Mouse (Mus musculus): ENCODE measurements at regions not wholly inside any gene's neighbourhood (a gene's known extent, or its start where the extent isn't known, plus 50 kb on each side); places are given as distances from the start of the nearest gene placed in this dataset.
A peak's percentile ranks its signal among the peaks of the same experiment; 100 is the strongest.

DNA sequence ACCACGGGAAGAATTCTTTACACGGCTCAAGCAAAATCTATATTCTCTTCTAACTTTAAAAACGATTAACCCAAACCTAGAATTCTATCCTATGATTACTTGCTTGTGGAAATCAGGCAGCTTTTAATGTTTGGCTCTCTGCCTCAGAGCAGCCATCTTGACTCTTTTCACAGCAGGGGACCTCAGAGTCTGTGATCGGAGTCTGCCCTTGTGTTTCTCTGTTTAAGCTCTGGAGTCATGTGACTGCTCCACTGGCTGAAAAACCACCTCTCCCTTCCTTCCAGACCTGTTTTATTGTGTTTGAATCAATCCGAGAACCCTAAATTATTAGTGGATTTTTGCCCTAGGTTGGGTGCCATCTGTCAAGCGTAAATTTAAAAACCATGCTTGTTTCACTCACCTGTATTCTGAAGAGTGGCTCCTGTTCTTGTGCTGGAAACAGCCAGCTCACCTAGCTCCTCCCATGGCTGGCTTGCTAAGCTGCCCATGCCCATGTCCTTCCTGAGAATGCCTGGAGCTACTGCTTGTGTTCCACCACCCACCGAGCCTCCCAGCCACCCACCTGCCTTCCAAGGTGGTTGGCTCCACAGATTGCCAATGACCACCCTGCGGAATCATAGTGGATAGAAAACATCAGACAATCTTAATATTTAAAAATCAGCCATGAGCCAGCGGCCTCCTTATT is 62.6 kb downstream of the Perp start:
- Histone ChIP-seq H3K36me3 (replicated peaks) (no peaks in the 10 kb centered on the region), H3K4me3 (no peak overlapping the region), H3K27me3 (replicated peaks; ENCODE audit: low read depth, poor library complexity, severe bottlenecking) (no peaks in the 10 kb centered on the region), H3K9me3 (no peaks in the 10 kb centered on the region), H3K4me1 (no peaks in the 10 kb centered on the region), H3K27ac (replicated peaks) (no peak overlapping the region)
- WGBS, result 88% methylated on average over 9 of the region's 9 CpGs
- DNase-seq (ENCODE audit: low spot score), result no peak

DNA sequence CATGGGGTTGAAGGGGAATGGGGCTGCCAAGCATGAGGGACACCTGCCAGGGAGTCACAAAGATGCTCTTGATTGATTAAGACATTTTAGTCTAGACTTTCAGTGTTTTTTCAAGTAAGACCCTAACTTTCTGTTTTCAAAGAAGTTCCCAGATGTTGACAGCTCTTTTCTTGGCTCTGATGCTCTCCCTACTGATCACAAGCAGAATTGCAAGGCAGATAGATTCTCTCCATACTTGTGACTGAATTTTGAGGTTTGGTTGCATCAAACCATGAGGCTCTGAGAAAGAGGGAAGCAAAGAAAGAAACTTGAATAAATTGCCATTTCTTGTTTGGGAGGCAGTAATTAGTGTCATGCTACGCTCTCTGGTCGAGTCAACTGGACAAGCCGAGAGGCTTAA is 64.5 kb downstream of the Perp start:
- DNase-seq (ENCODE audit: low spot score), result no peak
- Histone ChIP-seq H3K27me3 (replicated peaks; ENCODE audit: low read depth, poor library complexity, severe bottlenecking) (no peaks in the 10 kb centered on the region), H3K4me3 (no peak overlapping the region), H3K9me3 (no peaks in the 10 kb centered on the region), H3K4me1 (no peaks in the 10 kb centered on the region), H3K27ac (replicated peaks) (no peak overlapping the region), H3K36me3 (replicated peaks) (no peaks in the 10 kb centered on the region)
- WGBS, result 79% methylated on average over 3 of the region's 3 CpGs

DNA sequence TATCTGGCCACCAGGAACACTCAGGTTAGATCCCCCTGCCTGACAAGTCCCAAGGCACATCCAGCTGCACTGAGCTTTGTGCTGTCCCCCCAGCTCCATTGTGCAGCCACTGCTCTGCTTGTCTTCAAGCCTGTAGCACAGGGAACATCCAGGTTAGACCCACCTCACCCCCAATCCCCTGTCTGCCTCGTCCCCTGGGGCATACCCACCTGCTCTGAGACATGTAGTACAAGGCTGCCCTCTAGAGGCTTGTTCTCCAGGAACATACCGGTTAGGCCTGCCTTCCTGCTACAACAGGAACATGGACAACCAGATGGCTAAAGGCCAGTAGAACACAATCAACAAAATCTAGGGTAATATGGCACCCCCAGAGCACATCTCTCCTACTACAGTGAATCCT is 66.1 kb downstream of the Perp start:
- no peak overlapping the region for H3K4me3 ChIP-seq
- 10% methylated on average over 2 of the region's 2 CpGs for WGBS

DNA sequence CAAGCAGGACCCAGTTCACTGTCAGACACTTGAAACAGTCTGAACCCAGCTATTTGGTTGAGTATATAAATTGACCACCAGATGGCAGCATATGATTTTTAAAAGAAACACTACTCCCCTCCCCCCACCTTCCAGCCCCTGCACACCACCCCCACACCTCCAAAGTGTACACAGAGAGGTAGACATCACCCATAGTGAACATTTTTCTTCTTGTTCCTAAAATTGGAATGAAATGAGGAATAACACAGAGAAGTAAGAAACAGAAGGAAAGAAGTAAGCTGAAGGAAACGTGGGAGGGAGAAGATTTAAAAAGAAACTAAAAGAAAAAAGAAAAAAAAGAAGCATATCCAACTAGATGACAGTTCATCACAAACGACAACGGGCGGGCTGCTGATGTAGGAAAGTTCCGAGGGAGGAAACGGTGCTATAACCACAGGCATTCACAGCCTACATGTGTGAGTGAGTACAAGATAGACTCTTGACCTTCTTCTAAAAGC is 72.3 kb downstream of the Perp start:
- no peaks in the 10 kb centered on the region for H3K9me3 ChIP-seq
- no peaks in the 10 kb centered on the region for H3K27me3 ChIP-seq (replicated peaks; ENCODE audit: low read depth, poor library complexity, severe bottlenecking)
- WGBS, result 78% methylated on average over 6 of the region's 6 CpGs
- no peak overlapping the region for H3K4me3 ChIP-seq
- DNase-seq (ENCODE audit: low spot score), result no peak
- H3K27ac ChIP-seq (replicated peaks), result no peak overlapping the region
- no peaks in the 10 kb centered on the region for H3K4me1 ChIP-seq
- no peaks in the 10 kb centered on the region for H3K36me3 ChIP-seq (replicated peaks)

More for the DNA sequence above, 66.1 kb downstream of the Perp start:
- Histone ChIP-seq H3K27ac (replicated peaks) (no peak overlapping the region), H3K36me3 (replicated peaks) (no peaks in the 10 kb centered on the region), H3K27me3 (replicated peaks; ENCODE audit: low read depth, poor library complexity, severe bottlenecking) (no peaks in the 10 kb centered on the region), H3K9me3 (no peaks in the 10 kb centered on the region), H3K4me1 (no peaks in the 10 kb centered on the region)
- peak; percentile 41 for DNase-seq (ENCODE audit: low spot score)

DNA sequence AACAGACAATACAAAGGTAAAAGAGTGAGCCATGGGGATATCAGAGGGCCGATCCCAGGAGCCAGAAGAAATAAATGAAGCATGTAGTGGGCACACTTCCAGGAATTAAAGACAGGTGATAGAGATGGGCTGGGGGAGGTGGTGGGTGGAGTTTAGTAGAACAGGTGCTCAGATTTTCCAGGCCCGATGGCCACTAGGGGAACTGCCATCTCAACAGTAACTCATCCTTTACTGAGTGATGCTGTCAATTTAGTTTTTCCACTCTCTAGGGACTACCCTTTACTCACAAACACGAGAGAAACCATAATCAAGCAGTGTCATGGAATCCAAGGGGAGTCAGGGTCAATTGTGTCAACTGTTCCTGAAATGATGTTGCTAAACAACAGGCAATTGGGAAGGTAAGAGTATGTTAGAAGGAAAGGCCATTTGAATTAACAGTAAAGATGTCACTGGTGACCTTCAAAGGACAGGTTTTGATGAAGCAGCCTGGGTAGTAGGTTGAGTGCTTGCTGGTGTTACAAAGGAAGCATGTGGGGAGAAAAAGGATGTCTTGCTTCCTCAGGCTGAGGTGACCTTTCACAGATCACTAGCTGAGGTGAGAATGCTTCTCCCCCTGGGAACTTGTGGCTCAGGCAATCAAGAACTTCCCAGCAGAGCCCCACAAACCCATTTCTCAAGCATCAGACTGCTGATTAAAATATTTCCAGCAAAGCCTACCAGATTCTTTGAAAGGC is 78.4 kb downstream of the Perp start:
- Histone ChIP-seq H3K27ac (replicated peaks) (no peak overlapping the region), H3K4me3 (no peak overlapping the region), H3K36me3 (replicated peaks) (no peaks in the 10 kb centered on the region), H3K9me3 (no peaks in the 10 kb centered on the region), H3K27me3 (replicated peaks; ENCODE audit: low read depth, poor library complexity, severe bottlenecking) (no peaks in the 10 kb centered on the region), H3K4me1 (no peaks in the 10 kb centered on the region)
- 77% methylated on average over 3 of the region's 3 CpGs for WGBS
- DNase-seq (ENCODE audit: low spot score), result no peak

DNA sequence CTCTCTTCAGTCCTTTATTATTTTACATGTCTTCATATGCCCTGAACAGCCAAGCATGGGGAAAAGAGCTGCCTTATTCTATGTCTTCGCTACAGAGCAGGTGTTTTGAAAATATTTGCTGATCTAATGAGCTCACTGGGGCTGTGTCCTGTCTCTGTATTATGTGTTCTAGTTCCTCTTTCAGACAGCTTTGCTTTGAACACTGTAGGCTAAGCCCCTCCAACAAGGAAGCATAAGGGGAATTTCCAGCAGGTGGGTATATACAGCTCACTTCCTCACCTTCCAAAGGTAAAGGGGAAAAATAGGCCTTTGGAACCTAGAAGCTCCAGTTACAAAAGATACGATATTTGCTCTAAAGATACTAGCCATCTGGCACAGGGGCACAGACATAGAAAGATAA is 83.0 kb downstream of the Perp start:
- 89% methylated on average over 2 of the region's 2 CpGs for WGBS

DNA sequence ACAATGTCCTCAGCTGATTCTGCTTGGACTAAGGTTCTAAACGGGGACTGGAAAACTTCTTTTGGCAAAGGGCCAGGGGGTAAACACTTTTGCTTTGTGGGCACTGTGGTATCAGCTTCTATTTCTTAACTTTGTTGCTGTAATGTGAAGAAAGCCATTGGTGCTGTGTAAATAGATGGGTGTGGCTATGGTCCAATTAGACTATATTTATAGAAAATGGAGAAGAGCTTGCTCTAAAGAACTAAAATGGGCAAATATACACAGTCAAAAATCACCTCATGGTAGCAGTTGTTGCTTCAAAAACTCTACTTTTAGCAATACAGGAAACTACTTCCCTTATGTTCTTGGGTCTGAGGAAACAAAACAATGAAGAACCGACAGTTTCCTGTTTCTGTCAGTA is 84.1 kb downstream of the Tnfaip3 start:
- 59% methylated on average over 2 of the region's 2 CpGs for WGBS
- H3K4me1 ChIP-seq, result no peaks in the 10 kb centered on the region
- no peak overlapping the region for H3K27ac ChIP-seq (replicated peaks)
- H3K9me3 ChIP-seq, result no peaks in the 10 kb centered on the region
- H3K4me3 ChIP-seq, result no peak overlapping the region
- DNase-seq (ENCODE audit: low spot score), result no peak
- no peaks in the 10 kb centered on the region for H3K36me3 ChIP-seq (replicated peaks)
- H3K27me3 ChIP-seq (replicated peaks; ENCODE audit: low read depth, poor library complexity, severe bottlenecking), result no peaks in the 10 kb centered on the region

More for the DNA sequence above, 83.0 kb downstream of the Perp start:
- Histone ChIP-seq H3K4me1 (no peaks in the 10 kb centered on the region), H3K4me3 (no peak overlapping the region), H3K9me3 (no peaks in the 10 kb centered on the region), H3K27me3 (replicated peaks; ENCODE audit: low read depth, poor library complexity, severe bottlenecking) (no peaks in the 10 kb centered on the region), H3K36me3 (replicated peaks) (no peaks in the 10 kb centered on the region), H3K27ac (replicated peaks) (no peak overlapping the region)
- DNase-seq (ENCODE audit: low spot score), result no peak

DNA sequence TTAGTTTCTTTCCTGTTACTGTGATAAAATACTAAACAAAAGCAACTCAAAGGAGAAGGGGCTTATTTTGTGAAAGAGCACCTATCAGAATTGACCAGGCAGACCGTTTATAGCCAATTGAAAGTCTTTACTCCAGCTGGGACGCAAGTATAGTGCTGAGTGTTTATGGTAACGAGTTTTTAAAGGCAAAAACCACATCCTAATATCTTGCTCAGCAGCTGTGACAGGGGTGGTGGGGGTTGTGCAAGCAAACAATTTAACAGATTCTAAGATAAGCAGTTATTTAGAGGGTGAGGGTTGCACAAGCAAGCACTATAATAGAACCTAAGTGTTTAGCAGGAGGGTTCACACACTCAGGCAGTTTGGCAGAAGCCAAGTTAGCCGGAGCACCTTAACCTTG is 74.0 kb downstream of the Tnfaip3 start:
- DNase-seq (ENCODE audit: low spot score), result no peak
- H3K27me3 ChIP-seq (replicated peaks; ENCODE audit: low read depth, poor library complexity, severe bottlenecking), result no peaks in the 10 kb centered on the region
- 77% methylated on average over 4 of the region's 4 CpGs for WGBS
- H3K9me3 ChIP-seq, result no peaks in the 10 kb centered on the region
- H3K4me3 ChIP-seq, result no peak overlapping the region
- no peaks in the 10 kb centered on the region for H3K36me3 ChIP-seq (replicated peaks)
- H3K27ac ChIP-seq (replicated peaks), result no peak overlapping the region
- H3K4me1 ChIP-seq, result no peaks in the 10 kb centered on the region

DNA sequence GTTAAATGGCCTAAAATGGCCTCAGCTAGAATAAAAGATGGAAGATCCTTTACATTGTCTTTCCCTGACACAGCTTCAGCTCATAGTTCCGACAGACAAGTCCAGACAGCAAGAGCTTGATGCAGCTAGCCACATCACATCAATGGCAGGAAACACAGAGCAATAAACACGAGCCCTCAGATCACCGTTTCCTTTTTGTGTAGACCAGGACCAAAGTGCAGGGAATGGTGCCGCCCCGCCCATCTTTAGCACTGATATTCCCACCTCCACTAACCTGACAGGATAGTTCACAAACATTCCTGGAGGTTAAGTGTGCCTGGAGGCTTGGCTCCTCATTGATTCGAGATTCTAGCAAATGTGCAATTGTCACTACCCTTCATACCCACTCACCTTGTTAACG is 73.5 kb downstream of the Tnfaip3 start:
- Histone ChIP-seq H3K4me3 (no peak overlapping the region), H3K9me3 (no peaks in the 10 kb centered on the region), H3K4me1 (no peaks in the 10 kb centered on the region), H3K27me3 (replicated peaks; ENCODE audit: low read depth, poor library complexity, severe bottlenecking) (no peaks in the 10 kb centered on the region), H3K27ac (replicated peaks) (no peak overlapping the region), H3K36me3 (replicated peaks) (no peaks in the 10 kb centered on the region)
- WGBS, result 81% methylated on average over 7 of the region's 7 CpGs
- DNase-seq (ENCODE audit: low spot score), result no peak

DNA sequence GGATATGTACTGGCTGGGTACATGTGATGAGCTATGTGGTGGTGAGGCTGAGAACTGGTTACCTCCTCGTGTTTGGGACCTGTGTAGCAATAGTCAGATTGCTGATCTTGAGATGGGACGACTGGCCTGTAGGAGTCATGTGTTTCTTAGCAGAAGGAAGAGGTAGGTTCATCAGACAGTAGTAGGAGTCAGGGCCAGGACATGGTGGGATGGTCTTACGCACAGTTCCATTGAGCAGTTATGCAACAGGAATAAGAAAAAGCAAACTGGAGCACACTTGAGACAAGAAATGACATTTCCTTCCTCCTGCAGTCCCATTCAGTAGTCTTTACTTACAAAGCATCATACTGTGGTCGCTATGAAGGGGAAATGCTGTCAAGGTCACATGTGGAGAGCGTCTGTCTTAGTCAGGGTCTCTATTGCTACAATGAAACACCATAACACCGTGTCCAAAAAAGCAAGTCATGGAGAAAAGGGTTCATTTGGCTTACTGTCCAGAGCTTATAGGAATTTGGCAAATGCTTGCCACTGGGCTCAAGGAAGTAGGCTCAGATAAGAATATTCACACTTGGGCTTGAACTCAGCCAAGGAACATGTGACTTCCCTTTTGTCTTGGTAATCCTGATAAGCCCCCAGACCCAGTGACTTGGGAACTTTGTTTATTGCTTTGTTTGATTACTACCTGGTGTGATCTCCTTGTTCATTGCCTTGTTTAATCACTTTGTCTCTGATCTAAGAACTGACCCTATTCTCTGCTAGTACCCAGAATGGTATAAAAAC is 72.0 kb downstream of the Tnfaip3 start:
- 75% methylated on average over 6 of the region's 6 CpGs for WGBS
- H3K9me3 ChIP-seq, result no peaks in the 10 kb centered on the region
- H3K4me3 ChIP-seq, result no peak overlapping the region

DNA sequence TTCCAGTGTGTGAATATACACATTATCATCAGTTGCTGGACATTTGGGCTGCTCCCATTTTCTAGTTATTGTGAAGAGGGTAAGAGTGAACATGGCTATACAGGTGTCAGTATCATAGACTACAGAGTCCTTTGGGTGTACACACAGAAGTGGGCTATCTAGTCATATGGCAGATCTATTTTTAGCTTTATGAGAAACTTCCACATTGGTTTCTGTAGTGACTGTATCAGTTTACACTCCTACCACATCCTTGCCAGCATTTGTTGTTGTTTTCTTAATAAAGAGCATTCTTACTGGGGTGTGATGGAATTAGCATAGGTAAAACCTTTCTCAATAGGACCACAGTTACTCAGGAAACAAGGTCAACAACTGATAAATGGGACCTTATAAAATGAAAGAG is 68.7 kb downstream of the Tnfaip3 start:
- Histone ChIP-seq H3K4me3 (no peak overlapping the region), H3K36me3 (replicated peaks) (no peaks in the 10 kb centered on the region), H3K9me3 (no peaks in the 10 kb centered on the region), H3K4me1 (no peaks in the 10 kb centered on the region), H3K27me3 (replicated peaks; ENCODE audit: low read depth, poor library complexity, severe bottlenecking) (no peaks in the 10 kb centered on the region), H3K27ac (replicated peaks) (no peak overlapping the region)
- DNase-seq (ENCODE audit: low spot score), result no peak

More for the DNA sequence above, 72.0 kb downstream of the Tnfaip3 start:
- H3K27me3 ChIP-seq (replicated peaks; ENCODE audit: low read depth, poor library complexity, severe bottlenecking), result no peaks in the 10 kb centered on the region
- no peak overlapping the region for H3K27ac ChIP-seq (replicated peaks)
- no peaks in the 10 kb centered on the region for H3K4me1 ChIP-seq
- no peaks in the 10 kb centered on the region for H3K36me3 ChIP-seq (replicated peaks)
- DNase-seq (ENCODE audit: low spot score), result no peak

All from embryonic facial prominence, embryonic 10.5 days (tissue).